Mouse (Mus musculus) kidney, postnatal 0 days (tissue): Measurements from ENCODE around the gene Ttc28. TPM values are rescaled to one million over a fixed set of nuclear protein-coding genes. Genes with fewer than 3 reads are reported as not detected.
A peak's percentile ranks its signal among the peaks of the same experiment; 100 is the strongest.

Source experiments
- ATAC-seq: fragments of 200-750 bp; cut with Nextera tagmentation; replicated peaks from 2 replicates; pipeline ENCODE4 v1.8.0; 2017; ENCODE audit warnings: low read depth, moderate number of reproducible peaks, moderate TSS enrichment, moderate library complexity; ENCODE audit not compliant: low FRiP score
- DNase-seq: peaks from one replicate; pipeline ENCODE4 v3.0.0-alpha.2; 2016; ENCODE audit warnings: low spot score
- H3K27ac ChIP-seq: fragments of 300-500 bp; sonication (generic); 2 replicates; pipeline ENCODE4 v1.5.1; 2014; ENCODE audit warnings: mild to moderate bottlenecking
- H3K27me3 ChIP-seq: fragments of 300-500 bp; sonication (generic); 2 replicates; pipeline ENCODE4 v1.6.1; 2014; ENCODE audit warnings: low read length, mixed read lengths; ENCODE audit not compliant: insufficient read depth
- H3K36me3 ChIP-seq: fragments of 300-500 bp; sonication (generic); 2 replicates; pipeline ENCODE4 v1.6.1; 2014; ENCODE audit warnings: low read length, mixed read lengths; ENCODE audit not compliant: insufficient read depth
- H3K4me1 ChIP-seq: fragments of 300-500 bp; sonication (generic); replicated peaks from 2 replicates; pipeline ENCODE4 v1.6.1; 2014; ENCODE audit warnings: antibody characterized with exemption, low read length, mixed read lengths; ENCODE audit not compliant: insufficient read depth
- H3K4me2 ChIP-seq: fragments of 300-500 bp; sonication (generic); 2 replicates; pipeline ENCODE4 v1.6.1; 2014; ENCODE audit warnings: mild to moderate bottlenecking, low read length, moderate library complexity, mixed read lengths
- H3K4me3 ChIP-seq: fragments of 300-500 bp; sonication (generic); replicated peaks from 2 replicates; pipeline ENCODE4 v1.5.1; 2014; ENCODE audit warnings: low read depth, low read length
- H3K9ac ChIP-seq: fragments of 300-500 bp; sonication (generic); 2 replicates; pipeline ENCODE4 v1.6.1; 2014; ENCODE audit warnings: low read depth, low read length
- H3K9me3 ChIP-seq: fragments of 300-500 bp; sonication (generic); replicated peaks from 2 replicates; pipeline ENCODE4 v1.6.1; 2016; ENCODE audit warnings: low read length, inconsistent platforms, mixed read lengths
- CTCF ChIP-seq: IDR thresholded peaks from 2 replicates; pipeline ENCODE4 v1.5.1; 2016; ENCODE audit warnings: antibody characterized with exemption, low read depth, mild to moderate bottlenecking, moderate library complexity
- WGBS: fragments of 180-500 bp; shearing (Covaris S2); extraction: QIAGEN DNeasy Blood & Tissue Kit; methylation state at CpG from one replicate; pipeline ENCODE4 v1.1.7; 2014; 5-methylcytosine and 5-hydroxymethylcytosine counted together
- polyA plus RNA-seq: library from polyadenylated mRNA; unstranded; fragments of >200 nt; fragmentation: Nextera tagmentation; extraction: Ambion mirVana; gene quantifications from 2 replicates; pipeline ENCODE4 v1.2.1, GENCODE M21; 2015

Ttc28 gene
- polyA plus RNA-seq, 1 experiment from 2014 or later, result 8.1 TPM

- Histone ChIP-seq H3K4me1 (peaks cover 32% of the 10 kb centered on the region), H3K27ac (peak overlapping the region; percentile 70), H3K4me2 (peak overlapping the region; percentile 11; the same call in 1 of the 2 replicates), H3K27me3 (no peaks in the 10 kb centered on the region), H3K9me3 (no peaks in the 10 kb centered on the region), H3K9ac (no peak overlapping the region), H3K36me3 (no peaks in the 10 kb centered on the region), H3K4me3 (no peak overlapping the region)
- no peak for TF ChIP-seq CTCF
- peak; percentile 74 for DNase-seq
- WGBS, result 35% methylated on average over 7 of the region's 7 CpGs
- 0 out of 2 replicates have a peak, but pooled peaks have one; percentile 44 for ATAC-seq
These were observed 259.4 kb downstream of the Ttc28 start for GRCm38 (mm10) chr5:111138927-111139565.

- Histone ChIP-seq H3K9ac (no peak overlapping the region), H3K4me2 (peak overlapping the region; percentile 11; the same call in 1 of the 2 replicates), H3K36me3 (no peaks in the 10 kb centered on the region), H3K27ac (peak overlapping the region; percentile 70), H3K9me3 (no peaks in the 10 kb centered on the region), H3K4me3 (no peak overlapping the region), H3K4me1 (peaks cover 32% of the 10 kb centered on the region), H3K27me3 (no peaks in the 10 kb centered on the region)
- TF ChIP-seq CTCF, result no peak
- ATAC-seq (no peak), DNase-seq (no peak)
- 42% methylated on average over 14 of the region's 14 CpGs for WGBS
These were observed 260.0 kb downstream of the Ttc28 start for GRCm38 (mm10) chr5:111139622-111140021.

- H3K9me3 ChIP-seq, result no peaks in the 10 kb centered on the region
- no peak for ATAC-seq
- H3K27me3 ChIP-seq, result no peaks in the 10 kb centered on the region
- no peak for DNase-seq
- H3K4me2 ChIP-seq, result no peak overlapping the region
- WGBS, result 57% methylated on average over 20 of the region's 20 CpGs
- no peak overlapping the region for H3K27ac ChIP-seq
- no peak overlapping the region for H3K4me3 ChIP-seq
- TF ChIP-seq CTCF, result no peak
- peaks cover 32% of the 10 kb centered on the region for H3K4me1 ChIP-seq
- no peaks in the 10 kb centered on the region for H3K36me3 ChIP-seq
- no peak overlapping the region for H3K9ac ChIP-seq
These were observed 261.7 kb downstream of the Ttc28 start for GRCm38 (mm10) chr5:111141139-111141885.

GRCm38 (mm10) chr5:111142837-111143236, 263.2 kb downstream of the Ttc28 start:
- H3K9me3 ChIP-seq, result no peaks in the 10 kb centered on the region
- DNase-seq (no peak), ATAC-seq (no peak)
- H3K4me2 ChIP-seq, result no peak overlapping the region
- TF ChIP-seq CTCF, result no peak
- no peaks in the 10 kb centered on the region for H3K36me3 ChIP-seq
- 61% methylated on average over 4 of the region's 4 CpGs for WGBS
- no peaks in the 10 kb centered on the region for H3K27me3 ChIP-seq
- H3K4me1 ChIP-seq, result peaks cover 28% of the 10 kb centered on the region
- H3K4me3 ChIP-seq, result no peak overlapping the region
- no peak overlapping the region for H3K9ac ChIP-seq
- H3K27ac ChIP-seq, result no peak overlapping the region

GRCm38 (mm10) chr5:111144411-111144810, 264.8 kb downstream of the Ttc28 start:
- no peak for ATAC-seq
- Histone ChIP-seq H3K9ac (no peak overlapping the region), H3K9me3 (no peaks in the 10 kb centered on the region), H3K4me1 (peaks cover 14% of the 10 kb centered on the region; the same call in 1 of the 2 replicates), H3K4me2 (no peak overlapping the region), H3K27me3 (no peaks in the 10 kb centered on the region), H3K4me3 (no peak overlapping the region), H3K27ac (no peak overlapping the region), H3K36me3 (no peaks in the 10 kb centered on the region)
- DNase-seq, result no peak
- TF ChIP-seq CTCF, result no peak
- WGBS, result 89% methylated on average over 7 of the region's 7 CpGs

- Histone ChIP-seq H3K27me3 (no peaks in the 10 kb centered on the region), H3K9ac (no peak overlapping the region), H3K4me3 (no peak overlapping the region), H3K36me3 (no peaks in the 10 kb centered on the region), H3K4me2 (no peak overlapping the region), H3K27ac (no peak overlapping the region), H3K4me1 (peaks cover 24% of the 10 kb centered on the region), H3K9me3 (no peaks in the 10 kb centered on the region)
- no peak for DNase-seq
- no peak for TF ChIP-seq CTCF
- 89% methylated on average over 14 of the region's 14 CpGs for WGBS
- no peak for ATAC-seq
These were observed 271.0 kb downstream of the Ttc28 start for GRCm38 (mm10) chr5:111150581-111150980.
